ENCODE assay signal across 17 mouse cellular contexts in genomic region chr1:57489588-57489987, GRCm38 (mm10).
A peak's percentile ranks its signal among the peaks of the same experiment; 100 is the strongest.
DNase-seq lines count a peak whose midpoint lies in the region; ATAC-seq and TF ChIP-seq lines count a peak whose summit lies in the region.
"Had no signal": no experiment of that assay in that cellular context is flagged by ENCODE, and none has a peak within 500 bp of the region (broad histone marks: within the 10 kb centered on the region; RNA-seq: fewer than 3 reads in every experiment).

No protein-coding gene starts in this region.

- no peak overlapping the region for H3K27ac ChIP-seq in hindbrain, embryonic 16.5 days (ENCODE audit: low read depth, low read length)
- H3K27ac ChIP-seq in hindbrain, embryonic 11.5 days (ENCODE audit: low read depth, low read length) = no peak overlapping the region
- H3K27ac ChIP-seq in midbrain, postnatal 0 days (ENCODE audit: low read depth, low read length) = no peak overlapping the region
- no peak overlapping the region for H3K27ac ChIP-seq in midbrain, embryonic 10.5 days (replicated peaks)
- H3K27ac ChIP-seq: kidney, postnatal 0 days; limb, embryonic 12.5 days; liver, embryonic 15.5 days had no signal

- peak; percentile 14 for DNase-seq in gastrocnemius, postnatal 25 days
- DNase-seq in gastrocnemius, adult 18-20 months (ENCODE audit: low spot score) = no peak
- DNase-seq in hindbrain, embryonic 11.5 days (ENCODE audit: low spot score) = no peak
- DNase-seq in midbrain, postnatal 0 days (ENCODE audit: low spot score) = peak; percentile 34
- DNase-seq in midbrain, embryonic 10.5 days (ENCODE audit: low spot score) = no peak
- DNase-seq: adrenal gland, postnatal 25 days; cerebellum, adult 9-11 months; embryo, embryonic 11 days; kidney, adult 11 months; lung, postnatal 14 days; right cerebral cortex, postnatal 14 days; thymus, postnatal 25 days had no signal

- H3K9me3 ChIP-seq in hindbrain, embryonic 16.5 days (ENCODE audit: control insufficient read depth, low read length) = no peaks in the 10 kb centered on the region
- H3K9me3 ChIP-seq in hindbrain, embryonic 11.5 days (ENCODE audit: control insufficient read depth, low read length) = no peaks in the 10 kb centered on the region
- H3K9me3 ChIP-seq in midbrain, postnatal 0 days (ENCODE audit: low read length) = no peaks in the 10 kb centered on the region
- H3K9me3 ChIP-seq in midbrain, embryonic 10.5 days (replicated peaks) = no peaks in the 10 kb centered on the region
- H3K9me3 ChIP-seq: limb, embryonic 12.5 days; liver, embryonic 15.5 days had no signal

- H3K36me3 ChIP-seq in hindbrain, embryonic 16.5 days (ENCODE audit: control insufficient read depth, insufficient read depth, low read length) = no peaks in the 10 kb centered on the region
- no peaks in the 10 kb centered on the region for H3K36me3 ChIP-seq in hindbrain, embryonic 11.5 days (ENCODE audit: control insufficient read depth, insufficient read depth, low read length)
- H3K36me3 ChIP-seq in midbrain, postnatal 0 days (ENCODE audit: insufficient read depth, low read length) = no peaks in the 10 kb centered on the region
- H3K36me3 ChIP-seq in midbrain, embryonic 10.5 days = no peaks in the 10 kb centered on the region
- H3K36me3 ChIP-seq: limb, embryonic 12.5 days; liver, embryonic 15.5 days had no signal

- no peak overlapping the region for H3K4me2 ChIP-seq in hindbrain, embryonic 16.5 days (ENCODE audit: low read length)
- H3K4me2 ChIP-seq in hindbrain, embryonic 11.5 days (replicated peaks; ENCODE audit: low read depth, low read length) = no peak overlapping the region
- no peak overlapping the region for H3K4me2 ChIP-seq in midbrain, postnatal 0 days (ENCODE audit: low read depth, low read length, poor library complexity, severe bottlenecking)
- H3K4me2 ChIP-seq: limb, embryonic 12.5 days; liver, embryonic 15.5 days had no signal

- H3K4me1 ChIP-seq in hindbrain, embryonic 16.5 days (ENCODE audit: control insufficient read depth, insufficient read depth, low read depth, low read length) = no peaks in the 10 kb centered on the region
- no peaks in the 10 kb centered on the region for H3K4me1 ChIP-seq in hindbrain, embryonic 11.5 days (replicated peaks; ENCODE audit: control insufficient read depth, insufficient read depth, low read length)
- H3K4me1 ChIP-seq in midbrain, postnatal 0 days (ENCODE audit: insufficient read depth, low read length) = no peaks in the 10 kb centered on the region
- no peaks in the 10 kb centered on the region for H3K4me1 ChIP-seq in midbrain, embryonic 10.5 days
- H3K4me1 ChIP-seq: liver, embryonic 15.5 days had no signal

- 61% methylated on average over 6 of the region's 6 CpGs for WGBS in hindbrain, embryonic 16.5 days
- WGBS in hindbrain, embryonic 11.5 days = 84% methylated on average over 6 of the region's 6 CpGs
- WGBS in midbrain, postnatal 0 days = 65% methylated on average over 6 of the region's 6 CpGs
- WGBS in midbrain, embryonic 10.5 days = 84% methylated on average over 6 of the region's 6 CpGs

- no peak for TF ChIP-seq CTCF in midbrain, postnatal 0 days (IDR thresholded peaks at IDR 0.05)

- no peaks in the 10 kb centered on the region for H3K27me3 ChIP-seq in hindbrain, embryonic 16.5 days (replicated peaks; ENCODE audit: control insufficient read depth, insufficient read depth, low read length)
- H3K27me3 ChIP-seq in hindbrain, embryonic 11.5 days (ENCODE audit: control insufficient read depth, insufficient read depth, low read length) = no peaks in the 10 kb centered on the region
- no peaks in the 10 kb centered on the region for H3K27me3 ChIP-seq in midbrain, postnatal 0 days (ENCODE audit: insufficient read depth, low read length)
- no peaks in the 10 kb centered on the region for H3K27me3 ChIP-seq in midbrain, embryonic 10.5 days (ENCODE audit: low read depth, poor library complexity, severe bottlenecking)
- H3K27me3 ChIP-seq: limb, embryonic 12.5 days; liver, embryonic 15.5 days had no signal

- no peak overlapping the region for H3K4me3 ChIP-seq in hindbrain, embryonic 16.5 days (ENCODE audit: low read length)
- no peak overlapping the region for H3K4me3 ChIP-seq in hindbrain, embryonic 11.5 days (ENCODE audit: low read depth, low read length)
- no peak overlapping the region for H3K4me3 ChIP-seq in midbrain, postnatal 0 days (ENCODE audit: low read depth, low read length)
- no peak overlapping the region for H3K4me3 ChIP-seq in midbrain, embryonic 10.5 days
- H3K4me3 ChIP-seq: limb, embryonic 12.5 days; liver, embryonic 15.5 days had no signal

- H3K9ac ChIP-seq in hindbrain, embryonic 16.5 days (ENCODE audit: low read depth, low read length) = no peak overlapping the region
- no peak overlapping the region for H3K9ac ChIP-seq in hindbrain, embryonic 11.5 days (ENCODE audit: low read depth, low read length)
- no peak overlapping the region for H3K9ac ChIP-seq in midbrain, postnatal 0 days (replicated peaks; ENCODE audit: low read length, poor library complexity, severe bottlenecking)
- H3K9ac ChIP-seq: limb, embryonic 12.5 days; liver, embryonic 15.5 days had no signal

- peak; percentile 69 for ATAC-seq in hindbrain, embryonic 16.5 days
- ATAC-seq in hindbrain, embryonic 11.5 days (ENCODE audit: low FRiP score) = no peak
- ATAC-seq in midbrain, postnatal 0 days (ENCODE audit: low FRiP score) = no peak
- no peak for ATAC-seq in erythroblast, adult 5-6 weeks (replicated peaks; ENCODE audit: low FRiP score, poor library complexity, severe bottlenecking)

Comparison
In these comparisons a context has a peak if more than half of its experiments do, and no peak if none do; other contexts are left out.
1. DNase-seq: peak in gastrocnemius, postnatal 25 days (single experiment) and midbrain, postnatal 0 days (single experiment); none in gastrocnemius, adult 18-20 months (single experiment), hindbrain, embryonic 11.5 days (single experiment) and midbrain, embryonic 10.5 days (single experiment).